Mouse (Mus musculus) liver, embryonic 14.5 days (tissue): ENCODE results near the gene Scd4.

Experiments used
- CTCF ChIP-seq: IDR thresholded peaks from 2 replicates; pipeline ENCODE4 v1.5.1; 2016; ENCODE audit warnings: antibody characterized with exemption, low read depth, control low read depth
- EP300 ChIP-seq: IDR thresholded peaks from 2 replicates; pipeline ENCODE4 v1.6.1; 2016; ENCODE audit warnings: antibody characterized with exemption, low read depth

DNA sequence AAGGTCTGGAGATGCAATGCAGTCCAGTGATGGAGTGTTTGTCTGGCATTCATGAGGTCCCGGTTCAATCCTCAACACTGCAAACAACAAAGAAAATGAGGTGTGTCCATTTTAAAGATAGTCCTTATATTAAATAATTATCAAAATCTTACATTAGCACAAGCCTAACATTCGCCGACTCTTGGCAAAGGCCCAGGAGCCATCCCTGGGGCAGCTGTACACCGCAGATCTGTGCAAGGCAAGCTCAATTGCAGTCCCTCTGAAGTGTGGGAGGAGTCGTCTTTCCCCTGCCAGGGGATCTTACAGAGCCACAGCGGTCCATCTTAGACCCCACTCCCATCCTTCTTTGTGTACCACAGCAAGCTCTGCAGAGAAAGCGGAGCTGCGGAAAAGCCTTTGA is 25.8 kb downstream of the Scd4 start:
- TF ChIP-seq CTCF, result no peak
- TF ChIP-seq EP300, result no peak
